Mouse (Mus musculus) urinary bladder, postnatal 4 days (tissue): ENCODE data around the gene Cmpk1.
"Not testable (repeated sequence)": the region's sequence is repeated elsewhere in the genome, so short reads cannot be mapped to it uniquely, and the experiment has no call there.

Experiments used
- DNase-seq, 2 experiments: peaks; one replicate each; pipeline ENCODE4 v3.0.0; 2021 to 2022; ENCODE audit warnings: low spot score in 2 of 2

Cmpk1 gene

GRCm38 (mm10) chr4:114986591-114987432 lies at the start of gene Cmpk1:
TSS of gene Cmpk1 (minus strand) at chr4:114987241.
- peak; percentile 77 to 85 for DNase-seq

GRCm38 (mm10) chr4:115035043-115035442 lies 48.0 kb upstream of the Cmpk1 start:
- no peak for DNase-seq

DNA sequence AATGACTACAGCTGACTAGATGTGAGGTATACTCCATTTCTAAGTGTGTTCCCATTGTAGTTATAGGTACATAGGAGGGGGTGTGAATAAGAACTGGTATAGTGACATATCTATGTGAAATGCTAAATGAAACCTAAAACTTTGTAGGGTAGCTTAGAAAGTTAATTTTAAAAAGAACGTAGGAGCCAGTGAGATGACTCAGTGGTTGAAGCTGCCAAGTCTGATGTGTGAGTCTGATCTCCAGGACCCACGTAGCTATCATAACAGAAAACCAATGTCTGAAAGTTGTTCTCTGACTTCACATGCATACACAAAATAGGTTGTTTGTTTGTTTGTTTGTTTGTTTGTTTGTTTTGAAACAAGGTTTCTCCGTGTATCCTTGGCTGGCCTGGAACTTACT lies 33.0 kb upstream of the Cmpk1 start:
- no peak for DNase-seq

DNA sequence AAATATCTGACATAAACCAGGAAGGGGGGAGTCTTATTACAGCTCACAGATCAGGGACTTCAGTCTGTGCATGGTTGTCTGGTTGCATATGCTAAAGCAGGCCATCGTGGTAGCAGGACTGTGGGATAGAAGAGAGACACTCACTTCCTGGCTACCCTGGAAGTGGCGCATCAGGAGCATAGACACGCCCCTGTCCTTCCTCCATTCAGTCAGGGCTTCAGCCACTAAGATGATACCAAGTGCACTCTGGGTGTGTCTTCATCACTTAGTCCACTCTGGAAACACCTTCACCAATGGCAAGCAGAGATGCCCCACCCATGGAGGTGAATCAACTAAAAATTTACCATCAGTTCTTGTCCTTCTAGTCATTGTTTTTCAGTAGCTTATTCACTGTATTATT lies 27.2 kb upstream of the Cmpk1 start:
- no peak for DNase-seq

GRCm38 (mm10) chr4:115000429-115000795 lies 13.4 kb upstream of the Cmpk1 start:
- no peak for DNase-seq

DNA sequence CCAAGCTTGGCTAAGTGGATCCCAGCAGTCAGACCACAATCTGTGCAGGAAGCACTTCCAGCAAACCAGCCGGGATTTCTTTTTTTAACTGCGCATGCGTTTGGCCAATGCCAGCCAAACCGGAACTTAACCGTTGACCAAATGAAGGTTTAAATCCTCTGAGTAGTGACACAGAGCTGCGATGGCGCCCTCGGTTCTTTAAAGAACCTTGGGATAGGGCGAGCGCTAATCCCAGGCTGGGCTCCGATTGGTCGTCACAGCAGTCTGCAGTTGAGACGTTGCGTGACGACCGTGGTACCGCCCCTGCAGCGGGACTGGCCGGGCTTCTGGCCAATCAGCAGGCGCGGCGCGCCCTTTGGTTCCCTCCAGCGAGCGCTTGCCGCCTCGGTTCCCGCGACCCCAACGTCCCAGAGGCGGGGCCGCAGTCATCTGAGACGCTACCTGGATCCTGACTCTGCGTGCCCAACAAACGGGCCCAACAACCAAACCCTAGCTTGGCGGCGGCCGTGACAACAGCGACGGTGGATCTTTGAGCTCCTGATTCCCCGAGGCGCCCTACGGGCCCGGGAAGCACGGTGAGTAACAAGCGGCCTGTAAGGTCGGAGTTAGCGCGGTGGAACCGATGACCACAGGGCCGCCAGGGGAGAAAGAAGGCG lies 12.9 kb upstream of the Cmpk1 start, which contains the start of gene Stil:
TSS of gene Stil (plus strand) at position 387 of the 656 bp plus-strand sequence.
- peak; percentile 95 to 96 for DNase-seq

GRCm38 (mm10) chr4:114999445-114999772 lies 12.4 kb upstream of the Cmpk1 start:
- DNase-seq, result no peak

- DNase-seq, result no peak
Observed at GRCm38 (mm10) chr4:114997051-114997450, 10.0 kb upstream of the Cmpk1 start.

- DNase-seq, result no peak
Observed at GRCm38 (mm10) chr4:114994218-114994617, 7.2 kb upstream of the Cmpk1 start.

- no peak for DNase-seq
Observed at GRCm38 (mm10) chr4:114986211-114986590, 840 bp downstream of the Cmpk1 start.

- DNase-seq, result no peak
Observed at GRCm38 (mm10) chr4:114983020-114983419, 4.0 kb downstream of the Cmpk1 start.

DNA sequence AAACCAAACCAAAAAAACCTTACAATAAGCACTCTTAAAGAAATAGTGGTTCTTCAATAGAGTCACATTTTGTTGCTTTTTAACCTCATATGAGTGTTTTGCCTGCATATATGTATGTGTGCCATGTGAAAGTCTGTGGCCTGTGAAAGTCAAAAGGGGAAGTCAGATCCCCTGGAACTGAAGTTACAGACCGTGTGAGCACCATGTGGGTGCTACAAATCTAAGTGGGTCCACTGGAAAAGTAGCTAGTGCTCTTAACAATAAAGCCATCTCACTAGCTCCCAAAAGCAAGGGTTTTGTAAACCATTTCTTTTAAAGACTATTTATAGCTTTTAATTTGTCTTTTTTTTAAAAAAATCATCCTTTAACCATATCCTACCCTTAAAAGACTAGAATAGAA lies 4.4 kb downstream of the Cmpk1 start:
- no peak for DNase-seq

GRCm38 (mm10) chr4:114973229-114973740 lies 13.8 kb downstream of the Cmpk1 start:
- no peak for DNase-seq

GRCm38 (mm10) chr4:114970736-114971135 lies 16.3 kb downstream of the Cmpk1 start:
- DNase-seq, result no peak

DNA sequence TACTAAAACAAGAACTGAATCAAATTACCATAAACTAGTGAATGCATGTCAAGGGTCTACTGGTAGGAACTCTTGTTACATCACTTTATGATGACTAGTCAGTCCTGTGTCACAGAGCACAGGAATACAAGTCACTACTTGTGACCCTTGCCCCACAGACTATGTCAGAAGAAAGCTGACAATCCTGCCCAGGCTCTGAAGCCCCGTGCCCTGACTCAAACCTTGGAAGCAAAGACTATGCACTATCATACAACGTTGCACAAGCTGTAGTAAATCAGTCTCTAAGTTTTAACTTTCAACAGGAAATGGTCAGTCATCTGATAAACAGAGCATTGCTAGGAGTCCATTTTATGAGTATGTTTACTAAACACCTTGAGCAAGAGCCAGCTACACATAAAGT lies 26.2 kb downstream of the Cmpk1 start:
- not testable (repeated sequence) for DNase-seq

DNA sequence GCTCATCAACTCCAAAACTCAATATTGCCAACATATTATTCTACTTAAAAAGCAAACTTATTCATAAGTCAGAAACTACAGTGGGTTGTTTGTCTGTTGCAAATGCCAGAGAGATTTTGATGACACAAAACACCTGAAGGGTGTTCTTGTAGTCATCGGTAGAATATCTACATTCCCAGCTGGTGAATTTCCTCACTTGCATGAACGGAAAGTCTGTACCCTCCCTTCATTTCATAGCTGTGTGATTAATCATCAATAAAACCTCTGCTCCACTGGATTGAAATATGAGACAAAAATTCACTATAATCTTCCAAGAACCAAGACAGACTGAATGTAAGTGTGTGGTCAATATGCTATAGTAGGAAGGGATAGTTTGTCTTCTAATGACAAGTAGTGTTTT lies 27.5 kb downstream of the Cmpk1 start:
- no peak for DNase-seq

- DNase-seq, result no peak
Observed at GRCm38 (mm10) chr4:114958786-114959185, 28.3 kb downstream of the Cmpk1 start.

DNA sequence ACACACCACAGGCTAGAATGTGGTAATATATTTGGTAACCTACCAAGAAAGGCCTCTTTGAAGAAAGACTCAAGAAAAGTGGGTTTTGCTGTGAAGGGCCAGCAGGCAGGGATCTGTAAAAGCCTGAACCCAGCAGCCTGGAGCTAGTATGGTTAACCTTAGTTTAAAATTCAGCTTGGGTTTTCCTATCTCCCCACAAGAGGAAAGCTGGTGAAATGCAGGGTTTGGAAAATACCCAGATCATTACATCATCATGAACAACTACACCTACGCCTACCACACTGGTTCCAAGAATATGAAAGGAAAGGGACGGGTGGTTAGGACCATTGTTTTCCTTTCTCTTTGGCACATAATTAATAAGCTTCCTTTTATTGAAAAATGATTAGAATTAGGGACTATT lies 28.8 kb downstream of the Cmpk1 start:
- DNase-seq, result no peak

DNA sequence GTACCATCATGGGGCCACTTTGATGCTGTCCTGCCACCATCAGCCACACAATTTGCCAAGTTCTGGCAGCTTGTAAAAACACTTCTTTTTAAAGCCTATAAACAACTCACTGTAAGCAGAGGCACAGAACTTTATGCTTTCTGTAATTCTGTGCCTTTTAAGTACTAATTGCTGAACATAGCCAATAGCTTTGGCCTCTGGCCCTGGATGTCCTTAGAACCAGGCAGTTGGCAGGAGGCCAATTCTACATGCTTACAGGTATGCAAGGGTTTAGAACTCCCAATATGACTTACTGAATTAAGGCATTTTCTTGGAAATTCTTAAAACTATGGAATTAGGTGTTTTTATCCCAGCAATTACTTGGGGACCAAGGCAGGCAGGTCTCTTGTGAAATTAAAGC lies 29.6 kb downstream of the Cmpk1 start:
- DNase-seq, result no peak

- DNase-seq, result no peak
Observed at GRCm38 (mm10) chr4:114953172-114953571, 33.9 kb downstream of the Cmpk1 start.

DNA sequence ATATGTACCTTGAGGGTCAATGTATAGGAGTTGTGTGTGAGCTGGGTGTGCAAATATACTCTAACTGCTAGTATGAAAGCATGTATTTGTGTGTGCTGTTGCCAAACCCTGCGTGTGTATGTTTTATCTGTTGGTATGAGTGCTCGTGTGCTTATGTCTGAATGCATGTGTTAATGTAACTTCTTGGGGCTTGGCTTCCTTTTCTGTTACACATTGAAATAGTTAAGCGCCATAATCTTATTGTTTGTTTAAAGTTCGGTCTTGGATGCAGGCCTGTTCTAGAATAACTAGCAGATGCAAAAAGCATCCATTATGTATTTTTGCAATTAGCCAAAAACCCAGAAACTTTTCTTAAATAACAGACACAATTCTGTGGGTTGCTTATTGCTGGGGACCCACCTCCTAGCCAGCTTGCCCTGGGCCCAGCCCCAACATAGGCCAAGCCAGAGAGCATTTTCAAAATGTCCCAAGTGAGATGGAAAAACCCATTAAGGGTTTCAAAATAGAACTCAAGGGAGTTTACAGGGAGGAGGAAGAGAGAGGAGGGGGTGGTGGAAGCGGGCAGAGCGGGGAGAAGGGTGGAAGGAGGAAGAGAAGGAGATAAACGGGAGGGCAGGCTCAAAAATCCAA lies 39.1 kb downstream of the Cmpk1 start:
- no peak for DNase-seq

DNA sequence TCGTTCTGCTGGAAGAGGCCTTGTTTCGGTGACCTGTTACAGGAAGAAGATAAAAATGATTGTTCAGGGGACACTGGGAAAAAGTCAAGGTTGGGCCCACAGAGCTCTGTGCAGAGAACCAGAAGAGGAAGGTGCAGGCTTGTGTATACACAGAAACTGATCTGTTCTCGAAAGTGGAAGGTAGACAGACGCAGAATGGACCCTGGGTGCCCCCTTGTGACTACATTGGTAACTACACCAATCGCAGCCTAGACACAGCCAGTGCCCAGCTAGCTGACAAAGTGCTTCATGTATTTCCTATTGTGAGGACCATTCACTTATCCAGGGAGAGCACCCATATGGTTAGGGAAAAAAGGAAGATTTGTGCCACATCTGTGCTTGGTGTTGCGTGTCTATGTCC lies 39.6 kb downstream of the Cmpk1 start:
- peak; percentile 52 to 83 for DNase-seq

DNA sequence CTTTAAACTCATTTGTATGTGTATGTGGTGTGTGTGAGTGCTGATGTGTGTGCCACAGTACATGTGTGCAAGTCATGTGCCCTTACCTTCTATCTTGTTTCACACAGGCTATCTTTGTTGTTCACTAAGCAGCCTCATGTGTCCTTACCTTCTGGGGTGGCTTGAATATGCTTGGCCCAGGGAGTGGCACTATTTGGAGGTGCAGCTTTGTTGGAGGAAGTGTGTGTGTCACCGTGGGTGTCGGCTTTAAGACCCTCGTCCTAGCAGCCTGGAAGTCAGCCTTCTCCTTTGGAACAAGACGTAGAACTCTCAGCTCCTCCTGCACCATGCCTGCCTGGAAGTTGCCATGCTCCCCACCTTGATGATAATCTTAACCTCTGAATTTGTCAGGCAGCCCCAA lies 40.6 kb downstream of the Cmpk1 start:
- no peak for DNase-seq
